Mouse (Mus musculus) forebrain, embryonic 16.5 days (tissue): ENCODE results near the gene Apol6. TPM values are rescaled to one million over a fixed set of nuclear protein-coding genes. Genes with fewer than 3 reads are reported as not detected.

Experiments
- ATAC-seq: fragments of 200-750 bp; cut with Nextera tagmentation; 2 replicates; pipeline ENCODE4 v1.8.0; 2017; ENCODE audit warnings: mild to moderate bottlenecking, moderate library complexity
- H3K27ac ChIP-seq: fragments of 300-500 bp; sonication (generic); 2 replicates; pipeline ENCODE4 v1.5.1; 2014; ENCODE audit warnings: low read length, control low read depth
- H3K27me3 ChIP-seq: fragments of 300-500 bp; sonication (generic); replicated peaks from 2 replicates; pipeline ENCODE4 v1.6.1; 2014; ENCODE audit warnings: low read length; ENCODE audit not compliant: control insufficient read depth, insufficient read depth
- H3K36me3 ChIP-seq: fragments of 300-500 bp; sonication (generic); 2 replicates; pipeline ENCODE4 v1.6.1; 2014; ENCODE audit not compliant: control insufficient read depth, insufficient read depth
- H3K4me1 ChIP-seq: fragments of 300-500 bp; sonication (generic); replicated peaks from 2 replicates; pipeline ENCODE4 v1.6.1; 2014; ENCODE audit warnings: low read length; ENCODE audit not compliant: control insufficient read depth, insufficient read depth
- H3K4me2 ChIP-seq: fragments of 300-500 bp; sonication (generic); 2 replicates; pipeline ENCODE4 v1.6.1; 2014; ENCODE audit warnings: mild to moderate bottlenecking, low read length, control low read depth
- H3K4me3 ChIP-seq: fragments of 300-500 bp; sonication (generic); replicated peaks from 2 replicates; pipeline ENCODE4 v1.5.1; 2014; ENCODE audit warnings: mild to moderate bottlenecking, low read length, control low read depth
- H3K9ac ChIP-seq: fragments of 300-500 bp; sonication (generic); replicated peaks from 2 replicates; pipeline ENCODE4 v1.6.1; 2014; ENCODE audit warnings: low read depth, low read length, control low read depth
- H3K9me3 ChIP-seq: fragments of 300-500 bp; sonication (generic); 2 replicates; pipeline ENCODE4 v1.6.1; 2016; ENCODE audit warnings: low read length; ENCODE audit not compliant: control insufficient read depth
- WGBS: fragments of 180-500 bp; shearing (Covaris S2); extraction: QIAGEN DNeasy Blood & Tissue Kit; methylation state at CpG from one replicate; pipeline ENCODE4 v1.1.7; 2014; 5-methylcytosine and 5-hydroxymethylcytosine counted together
- polyA plus RNA-seq: library from polyadenylated mRNA; unstranded; fragments of >200 nt; fragmentation: Nextera tagmentation; extraction: Ambion mirVana; gene quantifications from 2 replicates; pipeline ENCODE4 v1.2.1, GENCODE M21; 2015

Apol6 gene
- polyA plus RNA-seq, 1 experiment from 2014 or later = not detected

- 96% methylated on average over 1 of the region's 1 CpGs for WGBS
- no peaks in the 10 kb centered on the region for H3K27me3 ChIP-seq
- H3K4me2 ChIP-seq = no peak overlapping the region
- no peaks in the 10 kb centered on the region for H3K9me3 ChIP-seq
- H3K4me1 ChIP-seq = peaks cover 2% of the 10 kb centered on the region; the same call in 1 of the 2 replicates
- H3K9ac ChIP-seq = no peak overlapping the region
- no peak overlapping the region for H3K27ac ChIP-seq
- ATAC-seq = no peak
- peaks cover 22% of the 10 kb centered on the region for H3K36me3 ChIP-seq
- H3K4me3 ChIP-seq = no peak overlapping the region
These were observed 42.0 kb downstream of the Apol6 start for GRCm38 (mm10) chr15:77086488-77086887.

GRCm38 (mm10) chr15:77089249-77089648 lies 44.7 kb downstream of the Apol6 start:
- no peak for ATAC-seq
- WGBS = 74% methylated on average over 11 of the region's 11 CpGs
- no peak overlapping the region for H3K27ac ChIP-seq

GRCm38 (mm10) chr15:77090531-77090930 lies 46.0 kb downstream of the Apol6 start:
- H3K27ac ChIP-seq = no peak overlapping the region
- H3K4me3 ChIP-seq = no peak overlapping the region
- H3K9me3 ChIP-seq = no peaks in the 10 kb centered on the region
- H3K4me1 ChIP-seq = peaks cover 2% of the 10 kb centered on the region; the same call in 1 of the 2 replicates
- 89% methylated on average over 5 of the region's 5 CpGs for WGBS
- ATAC-seq = no peak
- no peaks in the 10 kb centered on the region for H3K27me3 ChIP-seq
- H3K4me2 ChIP-seq = no peak overlapping the region
- H3K36me3 ChIP-seq = peaks cover 6% of the 10 kb centered on the region
- no peak overlapping the region for H3K9ac ChIP-seq

More at GRCm38 (mm10) chr15:77089249-77089648, 44.7 kb downstream of the Apol6 start:
- H3K4me2 ChIP-seq = no peak overlapping the region
- peaks cover 13% of the 10 kb centered on the region for H3K36me3 ChIP-seq
- no peaks in the 10 kb centered on the region for H3K27me3 ChIP-seq
- no peaks in the 10 kb centered on the region for H3K9me3 ChIP-seq
- H3K4me1 ChIP-seq = peaks cover 2% of the 10 kb centered on the region; the same call in 1 of the 2 replicates
- no peak overlapping the region for H3K9ac ChIP-seq
- H3K4me3 ChIP-seq = no peak overlapping the region

- ATAC-seq = no peak
- Histone ChIP-seq H3K36me3 (0 out of 2 replicates have a peak, but pooled peaks cover 3% of the 10 kb centered on the region), H3K9me3 (no peaks in the 10 kb centered on the region), H3K9ac (no peak overlapping the region), H3K4me3 (no peak overlapping the region), H3K27ac (no peak overlapping the region), H3K4me1 (peaks cover 2% of the 10 kb centered on the region; the same call in 1 of the 2 replicates), H3K4me2 (no peak overlapping the region), H3K27me3 (no peaks in the 10 kb centered on the region)
- WGBS = 68% methylated on average over 4 of the region's 4 CpGs
These were observed 46.9 kb downstream of the Apol6 start for GRCm38 (mm10) chr15:77091394-77091793.

- H3K9ac ChIP-seq = no peak overlapping the region
- H3K27me3 ChIP-seq = no peaks in the 10 kb centered on the region
- H3K9me3 ChIP-seq = no peaks in the 10 kb centered on the region
- no peaks in the 10 kb centered on the region; the same call in 1 of the 2 replicates for H3K4me1 ChIP-seq
- 95% methylated on average over 13 of the region's 13 CpGs for WGBS
- peaks cover 11% of the 10 kb centered on the region for H3K36me3 ChIP-seq
- H3K4me3 ChIP-seq = no peak overlapping the region
- H3K4me2 ChIP-seq = no peak overlapping the region
- no peak overlapping the region for H3K27ac ChIP-seq
- no peak for ATAC-seq
These were observed 49.9 kb downstream of the Apol6 start for GRCm38 (mm10) chr15:77094431-77094830.

GRCm38 (mm10) chr15:77095216-77095615 lies 50.7 kb downstream of the Apol6 start:
- no peaks in the 10 kb centered on the region for H3K27me3 ChIP-seq
- 100% methylated on average over 1 of the region's 1 CpGs for WGBS
- no peak overlapping the region for H3K4me3 ChIP-seq
- no peak overlapping the region for H3K4me2 ChIP-seq
- H3K36me3 ChIP-seq = peaks cover 11% of the 10 kb centered on the region
- H3K9me3 ChIP-seq = no peaks in the 10 kb centered on the region
- ATAC-seq = no peak
- H3K4me1 ChIP-seq = no peaks in the 10 kb centered on the region; the same call in 1 of the 2 replicates
- no peak overlapping the region for H3K27ac ChIP-seq
- H3K9ac ChIP-seq = no peak overlapping the region

GRCm38 (mm10) chr15:77097358-77097757 lies 52.8 kb downstream of the Apol6 start:
- Histone ChIP-seq H3K36me3 (peaks cover 21% of the 10 kb centered on the region), H3K27me3 (no peaks in the 10 kb centered on the region), H3K9me3 (no peaks in the 10 kb centered on the region), H3K4me2 (no peak overlapping the region), H3K9ac (no peak overlapping the region), H3K4me3 (no peak overlapping the region), H3K4me1 (no peaks in the 10 kb centered on the region), H3K27ac (no peak overlapping the region)
- 84% methylated on average over 6 of the region's 6 CpGs for WGBS
- no peak for ATAC-seq

GRCm38 (mm10) chr15:77099756-77100155 lies 55.2 kb downstream of the Apol6 start:
- no peak for ATAC-seq
- 71% methylated on average over 3 of the region's 3 CpGs for WGBS

GRCm38 (mm10) chr15:77102685-77103084 lies 58.2 kb downstream of the Apol6 start:
- Histone ChIP-seq H3K9me3 (no peaks in the 10 kb centered on the region), H3K4me3 (no peak overlapping the region), H3K36me3 (peaks cover 19% of the 10 kb centered on the region), H3K27me3 (no peaks in the 10 kb centered on the region), H3K9ac (no peak overlapping the region), H3K27ac (no peak overlapping the region), H3K4me2 (no peak overlapping the region), H3K4me1 (peaks cover 9% of the 10 kb centered on the region)
- 67% methylated on average over 5 of the region's 5 CpGs for WGBS
- ATAC-seq = no peak

More at GRCm38 (mm10) chr15:77099756-77100155, 55.2 kb downstream of the Apol6 start:
- Histone ChIP-seq H3K4me1 (0 out of 2 replicates have a peak, but pooled peaks cover 4% of the 10 kb centered on the region), H3K36me3 (peaks cover 21% of the 10 kb centered on the region), H3K27me3 (no peaks in the 10 kb centered on the region), H3K4me2 (no peak overlapping the region), H3K27ac (no peak overlapping the region), H3K9me3 (no peaks in the 10 kb centered on the region), H3K4me3 (no peak overlapping the region), H3K9ac (no peak overlapping the region)
